Mouse (Mus musculus) heart, postnatal 0 days (tissue): Measurements from ENCODE around the gene Cdx2. TPM values are rescaled to one million over a fixed set of nuclear protein-coding genes. Genes with fewer than 3 reads are reported as not detected.
A peak's percentile ranks its signal among the peaks of the same experiment; 100 is the strongest.

Source experiments
- ATAC-seq: fragments of 200-750 bp; cut with Nextera tagmentation; 2 replicates; pipeline ENCODE4 v1.8.0; 2017; ENCODE audit warnings: low read depth, moderate number of reproducible peaks, moderate library complexity; ENCODE audit not compliant: insufficient read depth
- DNase-seq: peaks from one replicate; pipeline ENCODE4 v3.0.0-alpha.2; 2016; ENCODE audit warnings: low spot score
- H3K27ac ChIP-seq: fragments of 300-500 bp; sonication (generic); 2 replicates; pipeline ENCODE4 v1.5.1; 2014; ENCODE audit warnings: low read depth, mild to moderate bottlenecking
- H3K27me3 ChIP-seq: fragments of 300-500 bp; sonication (generic); 2 replicates; pipeline ENCODE4 v1.6.1; 2014; ENCODE audit warnings: low read length, mixed read lengths; ENCODE audit not compliant: control insufficient read depth, insufficient read depth
- H3K36me3 ChIP-seq: fragments of 300-500 bp; sonication (generic); replicated peaks from 2 replicates; pipeline ENCODE4 v1.6.1; 2014; ENCODE audit warnings: low read length, mixed read lengths; ENCODE audit not compliant: control insufficient read depth, insufficient read depth
- H3K4me1 ChIP-seq: fragments of 300-500 bp; sonication (generic); 2 replicates; pipeline ENCODE4 v1.6.1; 2014; ENCODE audit warnings: antibody characterized with exemption; ENCODE audit not compliant: control insufficient read depth, insufficient read depth
- H3K4me2 ChIP-seq: fragments of 300-500 bp; sonication (generic); 2 replicates; pipeline ENCODE4 v1.6.1; 2014; ENCODE audit warnings: low read depth, mild to moderate bottlenecking, low read length, moderate library complexity
- H3K4me3 ChIP-seq: fragments of 300-500 bp; sonication (generic); 2 replicates; pipeline ENCODE4 v1.5.1; 2014; ENCODE audit warnings: low read depth, low read length
- H3K9ac ChIP-seq: fragments of 300-500 bp; sonication (generic); replicated peaks from 2 replicates; pipeline ENCODE4 v1.6.1; 2014; ENCODE audit warnings: low read depth, low read length, mixed read lengths
- H3K9me3 ChIP-seq: fragments of 300-500 bp; sonication (generic); replicated peaks from 2 replicates; pipeline ENCODE4 v1.6.1; 2016; ENCODE audit warnings: low read length; ENCODE audit not compliant: control insufficient read depth
- CTCF ChIP-seq: IDR thresholded peaks from 2 replicates; pipeline ENCODE4 v1.5.1; 2016; ENCODE audit warnings: antibody characterized with exemption, control low read depth, low read depth
- EP300 ChIP-seq: IDR thresholded peaks from 2 replicates; pipeline ENCODE4 v1.6.1; 2016; ENCODE audit warnings: antibody characterized with exemption, low read depth
- WGBS: fragments of 180-500 bp; shearing (Covaris S2); extraction: QIAGEN DNeasy Blood & Tissue Kit; methylation state at CpG from one replicate; pipeline ENCODE4 v1.1.7; 2014; 5-methylcytosine and 5-hydroxymethylcytosine counted together
- polyA plus RNA-seq: library from polyadenylated mRNA; unstranded; fragments of >200 nt; fragmentation: Nextera tagmentation; extraction: Ambion mirVana; gene quantifications from 2 replicates; pipeline ENCODE4 v1.2.1, GENCODE M21; 2015
- total RNA-seq: library from RNA; depleted of rRNA; stranded (reverse); fragments of >200 nt; gene quantifications from 2 replicates; pipeline ENCODE4 v1.2.3, GENCODE M21; 2014; ENCODE audit warnings: low replicate concordance

Gene Cdx2
- total and polyA plus RNA-seq, 2 experiments from 2014 or later = not detected

DNA sequence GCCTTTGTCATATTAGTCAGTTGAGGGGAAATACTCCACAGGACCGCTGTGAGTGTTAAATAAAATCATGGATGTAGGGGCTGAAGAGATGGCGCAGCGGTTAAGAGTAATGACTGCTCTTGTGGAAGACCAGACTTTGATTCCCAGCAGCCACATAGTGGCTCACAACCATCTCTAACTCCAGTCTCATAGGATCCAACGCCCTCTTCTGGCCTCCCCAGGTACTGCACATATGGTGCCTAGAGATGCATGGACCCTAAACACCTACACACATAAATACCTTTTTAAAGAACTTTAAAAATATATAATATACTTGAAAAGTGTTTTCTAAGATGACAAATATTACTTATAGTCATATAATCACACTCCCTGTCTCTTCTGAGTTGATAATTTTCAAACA is 22.7 kb downstream of the Cdx2 start:
- Histone ChIP-seq H3K4me2 (no peak overlapping the region), H3K27me3 (peaks cover 31% of the 10 kb centered on the region), H3K9me3 (no peaks in the 10 kb centered on the region), H3K4me1 (no peaks in the 10 kb centered on the region), H3K4me3 (no peak overlapping the region), H3K36me3 (no peaks in the 10 kb centered on the region), H3K9ac (no peak overlapping the region), H3K27ac (no peak overlapping the region)
- 71% methylated on average over 4 of the region's 4 CpGs for WGBS
- ATAC-seq (no peak), DNase-seq (no peak)
- TF ChIP-seq CTCF (no peak), EP300 (no peak)

DNA sequence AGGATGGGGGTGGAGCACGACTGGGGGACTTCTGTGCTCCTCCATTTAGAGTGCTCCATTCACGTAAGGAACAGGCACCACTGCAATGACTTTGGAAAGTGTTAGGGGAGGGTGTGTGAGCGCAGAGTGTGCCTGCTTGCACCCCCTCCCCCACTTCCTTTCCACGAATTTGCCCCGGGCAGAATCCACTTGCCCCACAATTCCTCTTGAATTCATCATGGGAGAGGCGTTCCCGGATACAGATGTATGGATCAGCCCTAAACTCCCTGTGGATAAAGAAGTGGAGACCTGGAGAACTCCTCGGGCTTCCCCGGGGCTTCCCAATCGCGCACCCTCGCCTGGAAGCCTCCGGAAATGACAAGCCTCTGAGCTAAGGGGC is 29.5 kb downstream of the Cdx2 start:
- Histone ChIP-seq H3K27ac (no peak overlapping the region), H3K27me3 (peaks cover 92% of the 10 kb centered on the region), H3K9me3 (no peaks in the 10 kb centered on the region), H3K36me3 (no peaks in the 10 kb centered on the region), H3K9ac (no peak overlapping the region), H3K4me1 (no peaks in the 10 kb centered on the region), H3K4me3 (0 out of 2 replicates have a peak overlapping the region, but pooled peaks have one; percentile 15), H3K4me2 (no peak overlapping the region)
- DNase-seq (no peak), ATAC-seq (no peak)
- 0% methylated on average over 13 of the region's 13 CpGs for WGBS
- no peak for TF ChIP-seq EP300
- TF ChIP-seq CTCF = no peak

DNA sequence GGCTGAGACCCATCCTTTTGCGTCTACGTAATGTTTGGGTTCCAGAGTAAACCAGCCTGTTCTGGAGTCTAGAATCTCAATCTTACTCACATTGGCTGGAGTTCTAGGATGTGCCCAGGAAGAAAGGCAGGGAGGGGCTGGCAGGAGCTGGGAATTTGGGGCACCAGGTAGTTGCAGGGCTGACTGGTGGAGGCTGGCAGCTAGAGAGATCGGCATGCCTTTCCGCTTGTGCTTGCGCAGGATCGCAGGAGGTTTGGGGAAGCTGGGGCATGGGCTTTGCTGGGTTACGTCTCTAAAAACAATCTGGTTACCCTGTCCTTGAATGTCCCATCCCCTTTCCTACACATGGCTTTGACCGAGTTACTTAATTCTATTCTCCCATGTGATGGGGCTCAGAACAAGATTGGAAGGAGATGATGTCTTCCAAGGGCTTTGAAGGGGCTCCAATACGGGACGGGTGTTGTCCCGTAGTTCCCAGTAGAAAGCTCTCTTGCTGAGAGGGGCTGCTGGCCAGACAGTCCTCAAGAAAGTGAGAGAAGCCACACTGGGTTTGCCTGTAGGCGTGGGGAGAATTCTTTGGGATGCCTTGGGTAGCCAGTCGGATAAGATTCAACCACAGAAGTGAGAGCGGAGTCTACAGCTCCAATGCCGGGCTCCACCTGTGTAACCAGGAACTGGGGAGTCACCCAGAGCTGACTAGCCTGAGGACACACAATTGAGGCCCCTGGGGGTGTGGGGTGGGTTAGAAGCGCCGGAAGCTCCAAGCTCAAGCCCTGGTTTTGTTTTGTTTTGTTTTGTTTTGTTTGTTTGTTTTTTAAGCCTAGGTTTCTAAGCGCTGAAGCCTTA is 30.1 kb downstream of the Cdx2 start:
- no peak overlapping the region for H3K4me2 ChIP-seq
- H3K27ac ChIP-seq = no peak overlapping the region
- H3K36me3 ChIP-seq = no peaks in the 10 kb centered on the region
- ATAC-seq (no peak), DNase-seq (no peak)
- H3K9me3 ChIP-seq = no peaks in the 10 kb centered on the region
- H3K4me1 ChIP-seq = no peaks in the 10 kb centered on the region
- H3K9ac ChIP-seq = no peak overlapping the region
- no peak for TF ChIP-seq CTCF
- TF ChIP-seq EP300 = no peak
- peaks cover 96% of the 10 kb centered on the region for H3K27me3 ChIP-seq
- 2% methylated on average over 18 of the region's 18 CpGs for WGBS
- H3K4me3 ChIP-seq = 0 out of 2 replicates have a peak overlapping the region, but pooled peaks have one; percentile 15

DNA sequence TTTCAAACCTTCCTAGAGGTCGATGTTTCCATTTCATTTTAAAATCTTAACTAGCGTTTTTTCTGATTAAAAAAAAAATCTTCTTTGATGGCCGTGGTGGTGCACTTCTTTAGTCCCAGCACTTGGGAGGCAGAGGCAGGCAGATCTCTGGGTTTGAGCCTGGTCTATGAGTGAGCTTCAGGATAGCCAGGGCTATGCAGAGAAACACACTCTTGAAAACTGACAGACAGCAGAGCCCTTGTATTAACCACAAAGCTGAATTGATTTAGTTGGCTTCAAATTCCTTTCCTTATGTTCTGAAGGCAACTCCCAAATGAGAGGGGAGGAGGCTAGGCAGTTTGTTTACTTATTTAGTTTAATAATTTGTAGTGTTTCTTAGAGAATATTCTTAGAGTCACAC is 31.3 kb downstream of the Cdx2 start:
- no peaks in the 10 kb centered on the region for H3K4me1 ChIP-seq
- no peak for DNase-seq
- H3K4me3 ChIP-seq = no peak overlapping the region
- peaks cover 97% of the 10 kb centered on the region for H3K27me3 ChIP-seq
- ATAC-seq = no peak
- no peak for TF ChIP-seq CTCF
- TF ChIP-seq EP300 = no peak
- no peak overlapping the region for H3K27ac ChIP-seq
- H3K36me3 ChIP-seq = no peaks in the 10 kb centered on the region
- H3K4me2 ChIP-seq = no peak overlapping the region
- H3K9ac ChIP-seq = no peak overlapping the region
- H3K9me3 ChIP-seq = no peaks in the 10 kb centered on the region
- 13% methylated on average over 3 of the region's 3 CpGs for WGBS

DNA sequence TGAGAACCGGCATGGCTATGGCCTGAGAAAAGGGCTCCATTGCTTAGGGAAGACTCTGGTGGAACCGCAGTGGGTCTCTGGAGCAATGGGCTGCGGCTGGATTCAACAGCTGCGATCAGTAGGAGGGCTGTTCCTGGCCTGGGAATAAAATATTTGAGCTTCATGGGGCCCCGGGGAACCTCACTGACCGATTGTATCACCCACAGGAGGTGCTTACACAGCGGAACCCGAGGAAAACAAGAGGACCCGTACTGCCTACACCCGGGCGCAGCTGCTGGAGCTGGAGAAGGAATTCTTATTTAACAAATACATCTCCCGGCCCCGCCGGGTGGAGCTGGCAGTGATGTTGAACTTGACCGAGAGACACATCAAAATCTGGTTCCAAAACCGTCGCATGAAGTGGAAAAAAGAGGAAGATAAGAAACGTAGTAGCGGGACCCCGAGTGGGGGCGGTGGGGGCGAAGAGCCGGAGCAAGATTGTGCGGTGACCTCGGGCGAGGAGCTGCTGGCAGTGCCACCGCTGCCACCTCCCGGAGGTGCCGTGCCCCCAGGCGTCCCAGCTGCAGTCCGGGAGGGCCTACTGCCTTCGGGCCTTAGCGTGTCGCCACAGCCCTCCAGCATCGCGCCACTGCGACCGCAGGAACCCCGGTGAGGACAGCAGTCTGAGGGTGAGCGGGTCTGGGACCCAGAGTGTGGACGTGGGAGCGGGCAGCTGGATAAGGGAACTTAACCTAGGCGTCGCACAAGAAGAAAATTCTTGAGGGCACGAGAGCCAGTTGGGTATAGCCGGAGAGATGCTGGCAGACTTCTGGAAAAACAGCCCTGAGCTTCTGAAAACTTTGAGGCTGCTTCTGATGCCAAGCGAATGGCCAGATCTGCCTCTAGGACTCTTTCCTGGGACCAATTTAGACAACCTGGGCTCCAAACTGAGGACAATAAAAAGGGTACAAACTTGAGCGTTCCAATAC is 32.6 kb downstream of the Cdx2 start:
- H3K27me3 ChIP-seq = peaks cover 98% of the 10 kb centered on the region
- H3K4me3 ChIP-seq = no peak overlapping the region; the same call in 1 of the 2 replicates
- no peaks in the 10 kb centered on the region for H3K9me3 ChIP-seq
- no peaks in the 10 kb centered on the region for H3K4me1 ChIP-seq
- no peak for ATAC-seq
- DNase-seq = no peak
- no peak overlapping the region for H3K27ac ChIP-seq
- TF ChIP-seq CTCF = no peak
- TF ChIP-seq EP300 = no peak
- no peak overlapping the region for H3K9ac ChIP-seq
- no peaks in the 10 kb centered on the region for H3K36me3 ChIP-seq
- H3K4me2 ChIP-seq = no peak overlapping the region
- 1% methylated on average over 48 of the region's 48 CpGs for WGBS
